Mouse (Mus musculus) heart, embryonic 16.5 days (tissue): ENCODE measurements around the gene Znrf3. TPM values are rescaled to one million over a fixed set of nuclear protein-coding genes. Genes with fewer than 3 reads are reported as not detected.
"Not testable (repeated sequence)": the region's sequence is repeated elsewhere in the genome, so short reads cannot be mapped to it uniquely, and the experiment has no call there.

Experiments used
- ATAC-seq: fragments of 200-750 bp; cut with Nextera tagmentation; replicated peaks from 2 replicates; pipeline ENCODE4 v1.8.0; 2017; ENCODE audit warnings: moderate number of reproducible peaks; ENCODE audit not compliant: insufficient read depth, low FRiP score; ENCODE audit errors: extremely low read depth
- H3K27ac ChIP-seq: fragments of 300-500 bp; sonication (generic); 2 replicates; pipeline ENCODE4 v1.5.1; 2014; ENCODE audit warnings: mild to moderate bottlenecking, low read length, control low read depth, moderate library complexity
- H3K27me3 ChIP-seq: fragments of 300-500 bp; sonication (generic); 2 replicates; pipeline ENCODE4 v1.6.1; 2014; ENCODE audit warnings: low read length, mixed read lengths; ENCODE audit not compliant: control insufficient read depth, insufficient read depth
- H3K36me3 ChIP-seq: fragments of 300-500 bp; sonication (generic); 2 replicates; pipeline ENCODE4 v1.6.1; 2014; ENCODE audit not compliant: control insufficient read depth, insufficient read depth
- H3K4me1 ChIP-seq: fragments of 300-500 bp; sonication (generic); 2 replicates; pipeline ENCODE4 v1.6.1; 2014; ENCODE audit warnings: low read length, mixed read lengths; ENCODE audit not compliant: control insufficient read depth, insufficient read depth
- H3K4me2 ChIP-seq: fragments of 300-500 bp; sonication (generic); 2 replicates; pipeline ENCODE4 v1.6.1; 2014; ENCODE audit warnings: low read depth, mild to moderate bottlenecking, control low read depth, low read length
- H3K4me3 ChIP-seq: fragments of 300-500 bp; sonication (generic); 2 replicates; pipeline ENCODE4 v1.5.1; 2014; ENCODE audit warnings: mild to moderate bottlenecking, control low read depth, low read length
- H3K9ac ChIP-seq: fragments of 300-500 bp; sonication (generic); 2 replicates; pipeline ENCODE4 v1.6.1; 2014; ENCODE audit warnings: low read length, control low read depth
- H3K9me3 ChIP-seq: fragments of 300-500 bp; sonication (generic); replicated peaks from 2 replicates; pipeline ENCODE4 v1.6.1; 2016; ENCODE audit warnings: low read length; ENCODE audit not compliant: control insufficient read depth
- WGBS: fragments of 180-500 bp; shearing (Covaris S2); extraction: QIAGEN DNeasy Blood & Tissue Kit; methylation state at CpG from one replicate; pipeline ENCODE4 v1.1.7; 2014; 5-methylcytosine and 5-hydroxymethylcytosine counted together
- polyA plus RNA-seq: library from polyadenylated mRNA; unstranded; fragments of >200 nt; fragmentation: Nextera tagmentation; extraction: Ambion mirVana; gene quantifications from 2 replicates; pipeline ENCODE4 v1.2.1, GENCODE M21; 2015

Gene Znrf3
- polyA plus RNA-seq, 1 experiment from 2014 or later, result 7.3 TPM

GRCm38 (mm10) chr11:5478193-5478592, 33.5 kb upstream of the Znrf3 start:
- H3K4me2 ChIP-seq, result no peak overlapping the region
- H3K4me3 ChIP-seq, result no peak overlapping the region
- no peak overlapping the region for H3K9ac ChIP-seq
- no peak overlapping the region for H3K27ac ChIP-seq
- no peak for ATAC-seq
- no peaks in the 10 kb centered on the region for H3K36me3 ChIP-seq
- H3K9me3 ChIP-seq, result no peaks in the 10 kb centered on the region
- no peaks in the 10 kb centered on the region for H3K27me3 ChIP-seq
- WGBS, result 69% methylated on average over 7 of the region's 7 CpGs
- H3K4me1 ChIP-seq, result no peaks in the 10 kb centered on the region

- no peak overlapping the region for H3K9ac ChIP-seq
- H3K27me3 ChIP-seq, result no peaks in the 10 kb centered on the region
- H3K36me3 ChIP-seq, result no peaks in the 10 kb centered on the region
- no peaks in the 10 kb centered on the region for H3K4me1 ChIP-seq
- no peak overlapping the region for H3K4me3 ChIP-seq
- H3K27ac ChIP-seq, result no peak overlapping the region
- H3K9me3 ChIP-seq, result no peaks in the 10 kb centered on the region
- no peak for ATAC-seq
- 90% methylated on average over 4 of the region's 4 CpGs for WGBS
- no peak overlapping the region for H3K4me2 ChIP-seq
These were observed 32.2 kb upstream of the Znrf3 start for GRCm38 (mm10) chr11:5476806-5477205.

- H3K27ac ChIP-seq, H3K9ac ChIP-seq: not testable (repeated sequence)
- WGBS, result no CpG with 5 or more reads among the region's 2 CpGs
These were observed 31.0 kb upstream of the Znrf3 start for GRCm38 (mm10) chr11:5475556-5476118.

GRCm38 (mm10) chr11:5474130-5474529, 29.5 kb upstream of the Znrf3 start:
- no peak overlapping the region for H3K27ac ChIP-seq
- ATAC-seq, result no peak
- no peaks in the 10 kb centered on the region for H3K4me1 ChIP-seq
- 11% methylated on average over 5 of the region's 5 CpGs for WGBS
- no peaks in the 10 kb centered on the region for H3K9me3 ChIP-seq
- H3K27me3 ChIP-seq, result no peaks in the 10 kb centered on the region
- H3K4me2 ChIP-seq, result no peak overlapping the region
- H3K4me3 ChIP-seq, result no peak overlapping the region
- H3K9ac ChIP-seq, result no peak overlapping the region
- H3K36me3 ChIP-seq, result no peaks in the 10 kb centered on the region

More at GRCm38 (mm10) chr11:5475556-5476118, 31.0 kb upstream of the Znrf3 start:
- not testable (repeated sequence) for H3K4me2 ChIP-seq, H3K27me3 ChIP-seq, H3K9me3 ChIP-seq, H3K4me1 ChIP-seq, H3K4me3 ChIP-seq, ATAC-seq, H3K36me3 ChIP-seq

DNA sequence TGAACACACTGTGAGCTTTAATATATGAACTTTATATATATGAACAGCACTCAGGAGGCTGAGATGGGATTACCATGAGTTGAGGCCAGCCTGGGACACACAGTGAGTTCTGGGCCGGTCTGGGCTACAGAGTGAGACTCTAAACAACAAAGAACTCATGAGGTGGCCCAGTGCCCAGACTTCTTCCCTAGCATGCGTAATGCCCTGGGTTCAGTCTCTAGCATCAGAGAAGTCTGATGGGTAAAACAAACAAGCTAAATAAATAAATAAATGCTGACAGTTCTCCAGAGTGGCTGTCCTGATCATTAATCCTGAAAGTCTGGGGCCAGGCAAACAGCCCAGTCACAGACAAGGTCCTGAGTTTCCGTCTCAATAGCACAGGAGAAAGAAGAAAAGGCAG, 25.4 kb upstream of the Znrf3 start:
- Histone ChIP-seq H3K4me2 (no peak overlapping the region), H3K36me3 (no peaks in the 10 kb centered on the region), H3K27me3 (no peaks in the 10 kb centered on the region), H3K9me3 (no peaks in the 10 kb centered on the region), H3K4me1 (no peaks in the 10 kb centered on the region), H3K9ac (no peak overlapping the region), H3K27ac (no peak overlapping the region), H3K4me3 (no peak overlapping the region)
- ATAC-seq, result no peak
- WGBS, result 71% methylated on average over 3 of the region's 3 CpGs

DNA sequence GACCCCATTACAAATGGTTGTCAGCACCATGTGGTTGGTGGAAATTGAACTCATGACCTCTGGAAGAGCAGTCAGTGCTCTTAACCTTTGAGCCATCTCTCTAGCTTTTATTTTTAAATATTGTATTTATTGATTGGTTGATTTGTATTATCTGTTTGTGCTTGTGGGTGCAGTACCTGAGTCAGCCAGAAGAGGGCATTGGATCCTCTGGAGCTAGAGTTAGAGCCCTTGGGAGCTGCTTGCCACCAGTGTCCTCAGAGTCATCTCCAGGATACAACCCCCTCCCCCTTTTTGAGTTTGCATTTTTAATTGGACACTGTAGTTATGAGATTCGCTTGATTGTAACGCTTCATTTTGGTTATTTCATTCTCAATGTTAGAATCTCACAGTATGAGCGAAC, 24.4 kb upstream of the Znrf3 start:
- Histone ChIP-seq H3K4me3 (no peak overlapping the region), H3K27ac (no peak overlapping the region), H3K9me3 (no peaks in the 10 kb centered on the region), H3K27me3 (no peaks in the 10 kb centered on the region), H3K4me1 (no peaks in the 10 kb centered on the region), H3K9ac (no peak overlapping the region), H3K36me3 (no peaks in the 10 kb centered on the region), H3K4me2 (no peak overlapping the region)
- 88% methylated on average over 3 of the region's 3 CpGs for WGBS
- no peak for ATAC-seq

DNA sequence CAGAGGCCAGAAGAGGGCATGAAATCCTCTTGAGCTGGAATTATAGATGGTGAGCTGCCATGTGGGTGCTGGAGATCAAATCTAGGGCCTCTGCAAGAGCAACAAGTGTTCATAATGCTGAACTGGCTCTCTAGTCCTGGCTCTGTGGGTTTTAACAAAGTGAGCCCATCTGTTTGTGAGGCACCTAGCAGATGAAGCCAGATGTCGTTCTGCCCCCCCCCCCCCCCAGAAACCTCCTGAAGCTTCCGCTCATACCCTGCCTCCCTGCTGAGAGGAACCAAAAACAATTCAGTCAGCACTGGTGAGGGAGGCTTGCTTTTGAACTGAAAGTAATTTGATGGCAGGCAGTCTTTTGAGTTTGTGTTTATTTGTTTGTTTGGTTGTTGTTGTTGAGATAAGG, 23.8 kb upstream of the Znrf3 start:
- WGBS, result 61% methylated on average over 2 of the region's 2 CpGs

DNA sequence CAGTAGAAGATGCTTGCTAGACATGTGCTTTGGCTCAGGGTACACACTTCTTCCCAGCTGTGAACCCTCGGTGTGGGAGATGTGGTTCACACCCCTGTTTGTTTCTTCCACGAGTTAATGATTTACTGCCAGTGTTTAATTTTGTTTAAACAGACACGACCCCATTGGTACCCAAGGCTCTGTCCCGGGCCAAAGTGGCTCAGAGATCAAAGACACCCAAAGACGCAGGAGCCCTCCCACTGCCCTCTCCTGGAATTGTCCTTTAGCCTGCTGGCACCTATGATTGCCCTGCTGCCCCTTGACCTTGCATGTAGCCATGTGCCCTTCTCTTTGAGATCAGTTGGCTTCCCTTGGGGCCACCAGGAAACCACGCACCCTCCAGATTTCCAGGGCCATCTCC, 7.3 kb upstream of the Znrf3 start:
- no peaks in the 10 kb centered on the region for H3K36me3 ChIP-seq
- no peak overlapping the region for H3K27ac ChIP-seq
- ATAC-seq, result no peak
- H3K4me1 ChIP-seq, result no peaks in the 10 kb centered on the region
- no peak overlapping the region for H3K4me3 ChIP-seq
- H3K9ac ChIP-seq, result no peak overlapping the region
- H3K27me3 ChIP-seq, result no peaks in the 10 kb centered on the region; the same call in 1 of the 2 replicates
- H3K9me3 ChIP-seq, result no peaks in the 10 kb centered on the region
- H3K4me2 ChIP-seq, result no peak overlapping the region
- 65% methylated on average over 6 of the region's 6 CpGs for WGBS

More for the DNA sequence above, 23.8 kb upstream of the Znrf3 start:
- Histone ChIP-seq H3K9ac (no peak overlapping the region), H3K9me3 (no peaks in the 10 kb centered on the region), H3K36me3 (no peaks in the 10 kb centered on the region), H3K27me3 (no peaks in the 10 kb centered on the region), H3K27ac (no peak overlapping the region), H3K4me3 (no peak overlapping the region), H3K4me2 (no peak overlapping the region), H3K4me1 (no peaks in the 10 kb centered on the region)
- no peak; the same call in 1 of the 2 replicates for ATAC-seq

GRCm38 (mm10) chr11:5451341-5451740, 6.7 kb upstream of the Znrf3 start:
- WGBS, result 65% methylated on average over 4 of the region's 4 CpGs
- no peak overlapping the region for H3K9ac ChIP-seq
- no peak overlapping the region for H3K27ac ChIP-seq
- ATAC-seq, result no peak
- H3K36me3 ChIP-seq, result no peaks in the 10 kb centered on the region
- H3K27me3 ChIP-seq, result no peaks in the 10 kb centered on the region; the same call in 1 of the 2 replicates
- H3K9me3 ChIP-seq, result no peaks in the 10 kb centered on the region
- no peak overlapping the region for H3K4me2 ChIP-seq
- no peaks in the 10 kb centered on the region for H3K4me1 ChIP-seq
- no peak overlapping the region for H3K4me3 ChIP-seq
